Mouse (Mus musculus) adrenal gland, adult 10 weeks (tissue): ENCODE measurements around the gene Kif5a. TPM values are rescaled to one million over a fixed set of nuclear protein-coding genes. Genes with fewer than 3 reads are reported as not detected.

Experiments used
- polyA plus RNA-seq: library from polyadenylated mRNA; stranded (reverse); fragments of 350-450 nt; fragmentation: Illumina TruSeq; extraction: RNeasy Lipid Tissue Mini Kit (QIAGEN cat#74804); gene quantifications from one replicate; pipeline ENCODE4 v1.2.3, GENCODE M21; 2014; ENCODE audit warnings: low read depth, low replicate concordance

Gene Kif5a
- polyA plus RNA-seq, result 1.8 TPM

GRCm38 (mm10) chr10:127262548-127263398 lies at the start of gene Kif5a:
TSS of gene Kif5a (minus strand) at chr10:127263348.

GRCm38 (mm10) chr10:127311476-127312355 lies 48.6 kb upstream of the Kif5a start, which contains the start of gene Mars:
TSS of gene Mars (minus strand) at chr10:127311786.

GRCm38 (mm10) chr10:127288800-127289572 lies 25.8 kb upstream of the Kif5a start, which contains the start of gene Mbd6:
TSS of gene Mbd6 (minus strand) at chr10:127289018.

GRCm38 (mm10) chr10:127266112-127267091 lies 3.3 kb upstream of the Kif5a start, which contains the start of gene Dctn2:
TSS of gene Dctn2 (plus strand) at chr10:127266368.

GRCm38 (mm10) chr10:127211414-127211854 lies 51.7 kb downstream of the Kif5a start, which contains the start of gene Pip4k2c:
TSS of gene Pip4k2c (minus strand) at chr10:127211585.

GRCm38 (mm10) chr10:127195328-127196129 lies 67.6 kb downstream of the Kif5a start, which contains the start of gene Dtx3:
TSS of gene Dtx3 (minus strand) at chr10:127195728.

GRCm38 (mm10) chr10:127189651-127190381 lies 73.3 kb downstream of the Kif5a start, which contains the start of gene Arhgef25:
TSS of gene Arhgef25 (minus strand) at chr10:127190083.

GRCm38 (mm10) chr10:127179871-127180694 lies 83.1 kb downstream of the Kif5a start, which contains the start of gene Slc26a10:
TSS of gene Slc26a10 (minus strand) at chr10:127180645.

Other genes starting within 250 kb of the Kif5a start
- 13.6 TPM for gene Tsfm, start 232.5 kb downstream of the Kif5a start, polyA plus RNA-seq
- gene Mettl1, start 221.9 kb downstream of the Kif5a start, polyA plus RNA-seq, result 5.9 TPM
- gene Eef1akmt3, start 221.8 kb downstream of the Kif5a start, polyA plus RNA-seq, result 0.29 TPM
- gene Cyp27b1, start 215.1 kb downstream of the Kif5a start, polyA plus RNA-seq, result not detected
- gene March9, start 203.2 kb downstream of the Kif5a start, polyA plus RNA-seq, result 2.4 TPM
- gene Cdk4, start 199.8 kb downstream of the Kif5a start, polyA plus RNA-seq, result 24.3 TPM
- 92.2 TPM for gene Tspan31, start 193.1 kb downstream of the Kif5a start, polyA plus RNA-seq
- 0.35 TPM for gene Agap2, start 188.1 kb downstream of the Kif5a start, polyA plus RNA-seq
- 15.0 TPM for gene Os9, start 142.2 kb downstream of the Kif5a start, polyA plus RNA-seq
- 0.47 TPM for gene B4galnt1, start 98.1 kb downstream of the Kif5a start, polyA plus RNA-seq
- gene Slc26a10, start 82.7 kb downstream of the Kif5a start, polyA plus RNA-seq, result not detected
- gene Arhgef25, start 73.3 kb downstream of the Kif5a start, polyA plus RNA-seq, result 8.0 TPM
- 3.6 TPM for gene Dtx3, start 67.6 kb downstream of the Kif5a start, polyA plus RNA-seq
- 18.3 TPM for gene Pip4k2c, start 51.8 kb downstream of the Kif5a start, polyA plus RNA-seq
- gene Dctn2, start 3.0 kb upstream of the Kif5a start, polyA plus RNA-seq, result 26.5 TPM
- gene Mbd6, start 25.7 kb upstream of the Kif5a start, polyA plus RNA-seq, result 2.2 TPM
- gene Mars, start 48.4 kb upstream of the Kif5a start, polyA plus RNA-seq, result 18.8 TPM
- gene Arhgap9, start 58.6 kb upstream of the Kif5a start, polyA plus RNA-seq, result 0.70 TPM
- gene Gli1, start 78.6 kb upstream of the Kif5a start, polyA plus RNA-seq, result not detected
- gene Inhbe, start 91.1 kb upstream of the Kif5a start, polyA plus RNA-seq, result not detected
- gene Inhbc, start 107.1 kb upstream of the Kif5a start, polyA plus RNA-seq, result not detected
- 216 TPM for gene R3hdm2, start 117.0 kb upstream of the Kif5a start, polyA plus RNA-seq
- gene Stac3, start 238.3 kb upstream of the Kif5a start, polyA plus RNA-seq, result not detected